Mouse (Mus musculus) megakaryocyte progenitor cell, adult 5-6 weeks (primary cell): ENCODE results near the gene Smcr8. TPM values are rescaled to one million over a fixed set of nuclear protein-coding genes. Genes with fewer than 3 reads are reported as not detected.

ENCODE experiments used
- ATAC-seq: replicated peaks from 2 replicates; pipeline ENCODE4 v1.8.0; 2016; ENCODE audit warnings: mild to moderate bottlenecking, moderate TSS enrichment, inconsistent platforms; ENCODE audit not compliant: poor library complexity
- total RNA-seq, 2 experiments: library from RNA; stranded (forward) in 1 of 2; stranded (reverse) in 1 of 2; fragments of 157-497, 149-512 nt in 1 of 2; fragments of 200-1000 nt in 1 of 2; gene quantifications; 2 replicates each; pipeline versions ENCODE4 v1.2.3 to v1.2.4; 2015 to 2017

The Smcr8 gene
- total RNA-seq (2015) (31.5 and 36.2 TPM in 2 replicates), total RNA-seq (2017) (12.7 and 16.3 TPM in 2 replicates)

- peak; percentile 89 for ATAC-seq
Observed at GRCm38 (mm10) chr11:60776829-60777740, at the start of gene Smcr8, which contains the start of gene Top3a. Gene Smcr8, plus strand, starts transcription at chr11:60777524. Gene Top3a, minus strand, starts transcription at chr11:60777365.

GRCm38 (mm10) chr11:60728260-60728761 is 49.0 kb upstream of the Smcr8 start, which contains the start of gene Mief2:
Gene Mief2, plus strand, starts transcription at chr11:60728398.
- ATAC-seq, result peak; percentile 88

GRCm38 (mm10) chr11:60729217-60729641 is 48.1 kb upstream of the Smcr8 start:
- ATAC-seq, result no peak

- ATAC-seq, result no peak
Observed at GRCm38 (mm10) chr11:60730169-60730568, 47.2 kb upstream of the Smcr8 start.

- no peak for ATAC-seq
Observed at GRCm38 (mm10) chr11:60731251-60731650, 46.1 kb upstream of the Smcr8 start.

- no peak for ATAC-seq
Observed at GRCm38 (mm10) chr11:60734206-60734605, 43.1 kb upstream of the Smcr8 start.

GRCm38 (mm10) chr11:60735191-60735590 is 42.1 kb upstream of the Smcr8 start:
- no peak for ATAC-seq

GRCm38 (mm10) chr11:60736491-60736890 is 40.8 kb upstream of the Smcr8 start:
- no peak for ATAC-seq

GRCm38 (mm10) chr11:60737450-60737849 is 39.9 kb upstream of the Smcr8 start:
- no peak for ATAC-seq

GRCm38 (mm10) chr11:60740321-60740720 is 37.0 kb upstream of the Smcr8 start:
- ATAC-seq, result no peak

GRCm38 (mm10) chr11:60755570-60755969 is 21.8 kb upstream of the Smcr8 start:
- ATAC-seq, result no peak

GRCm38 (mm10) chr11:60761681-60762080 is 15.6 kb upstream of the Smcr8 start:
- ATAC-seq, result no peak

GRCm38 (mm10) chr11:60766969-60767368 is 10.4 kb upstream of the Smcr8 start:
- peak; percentile 68; the same call in 1 of the 2 replicates for ATAC-seq

- peak; percentile 90 for ATAC-seq
Observed at GRCm38 (mm10) chr11:60769322-60769721, 8.0 kb upstream of the Smcr8 start.

- no peak for ATAC-seq
Observed at GRCm38 (mm10) chr11:60770776-60771175, 6.5 kb upstream of the Smcr8 start.

GRCm38 (mm10) chr11:60772161-60772560 is 5.2 kb upstream of the Smcr8 start:
- no peak for ATAC-seq

- no peak for ATAC-seq
Observed at GRCm38 (mm10) chr11:60774158-60774689, 3.1 kb upstream of the Smcr8 start.

GRCm38 (mm10) chr11:60774841-60775240 is 2.5 kb upstream of the Smcr8 start:
- peak; percentile 24 for ATAC-seq

GRCm38 (mm10) chr11:60775578-60775977 is 1.7 kb upstream of the Smcr8 start:
- ATAC-seq, result no peak

GRCm38 (mm10) chr11:60776107-60776828 is 1.1 kb upstream of the Smcr8 start:
- ATAC-seq, result no peak

GRCm38 (mm10) chr11:60777801-60778370 is 562 bp downstream of the Smcr8 start:
- ATAC-seq, result no peak
